Mouse (Mus musculus): ENCODE data around the gene Amhr2. TPM values are rescaled to one million over a fixed set of nuclear protein-coding genes. Genes with fewer than 3 reads are reported as not detected.

The Amhr2 gene
- 1.9 and 4.0 TPM in 2 replicates for polyA plus RNA-seq (2012; ENCODE audit: insufficient read depth, insufficient read length, missing spikeins)

DNA sequence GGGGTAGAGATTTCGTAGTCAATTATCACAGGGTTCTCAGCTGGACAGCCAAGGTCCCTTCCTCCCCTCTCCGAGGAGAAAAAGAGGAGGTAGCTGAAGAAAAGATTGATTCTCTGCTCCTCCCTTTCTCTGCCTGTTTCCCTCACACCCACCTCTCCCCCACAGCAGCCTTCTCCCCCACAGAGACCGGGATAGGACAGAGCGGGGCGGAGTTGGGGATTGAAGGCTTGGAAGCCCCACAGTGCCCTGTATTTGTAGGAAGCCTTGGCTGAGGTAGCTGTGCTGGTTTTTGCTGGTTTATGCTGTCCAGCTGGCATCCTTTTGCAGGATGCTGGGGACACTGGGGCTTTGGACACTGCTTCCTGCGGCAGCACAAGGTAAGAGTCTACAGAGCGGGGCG lies at the start of gene Amhr2:
Gene Amhr2 (plus strand): TSS at position 222 of the 400 bp plus-strand sequence.
- Histone ChIP-seq H3K27ac (replicated peaks; ENCODE audit: low read depth, low read length) (no peak within 1 kb of the TSS), H3K4me3 (ENCODE audit: insufficient read depth, low read depth, low read length) (no peak within 1 kb of the TSS), H3K4me1 (ENCODE audit: control insufficient read depth, insufficient read depth, insufficient read length, low read length) (no peaks in the 10 kb centered on the region)

GRCm38 (mm10) chr15:102398629-102399028 lies 46.5 kb upstream of the Amhr2 start:
- Histone ChIP-seq H3K27ac (replicated peaks; ENCODE audit: low read depth, low read length) (peak overlapping the region; percentile 96), H3K4me1 (ENCODE audit: control insufficient read depth, insufficient read depth, insufficient read length, low read length) (peaks cover 19% of the 10 kb centered on the region), H3K4me3 (ENCODE audit: insufficient read depth, low read depth, low read length) (peak overlapping the region; percentile 63)

DNA sequence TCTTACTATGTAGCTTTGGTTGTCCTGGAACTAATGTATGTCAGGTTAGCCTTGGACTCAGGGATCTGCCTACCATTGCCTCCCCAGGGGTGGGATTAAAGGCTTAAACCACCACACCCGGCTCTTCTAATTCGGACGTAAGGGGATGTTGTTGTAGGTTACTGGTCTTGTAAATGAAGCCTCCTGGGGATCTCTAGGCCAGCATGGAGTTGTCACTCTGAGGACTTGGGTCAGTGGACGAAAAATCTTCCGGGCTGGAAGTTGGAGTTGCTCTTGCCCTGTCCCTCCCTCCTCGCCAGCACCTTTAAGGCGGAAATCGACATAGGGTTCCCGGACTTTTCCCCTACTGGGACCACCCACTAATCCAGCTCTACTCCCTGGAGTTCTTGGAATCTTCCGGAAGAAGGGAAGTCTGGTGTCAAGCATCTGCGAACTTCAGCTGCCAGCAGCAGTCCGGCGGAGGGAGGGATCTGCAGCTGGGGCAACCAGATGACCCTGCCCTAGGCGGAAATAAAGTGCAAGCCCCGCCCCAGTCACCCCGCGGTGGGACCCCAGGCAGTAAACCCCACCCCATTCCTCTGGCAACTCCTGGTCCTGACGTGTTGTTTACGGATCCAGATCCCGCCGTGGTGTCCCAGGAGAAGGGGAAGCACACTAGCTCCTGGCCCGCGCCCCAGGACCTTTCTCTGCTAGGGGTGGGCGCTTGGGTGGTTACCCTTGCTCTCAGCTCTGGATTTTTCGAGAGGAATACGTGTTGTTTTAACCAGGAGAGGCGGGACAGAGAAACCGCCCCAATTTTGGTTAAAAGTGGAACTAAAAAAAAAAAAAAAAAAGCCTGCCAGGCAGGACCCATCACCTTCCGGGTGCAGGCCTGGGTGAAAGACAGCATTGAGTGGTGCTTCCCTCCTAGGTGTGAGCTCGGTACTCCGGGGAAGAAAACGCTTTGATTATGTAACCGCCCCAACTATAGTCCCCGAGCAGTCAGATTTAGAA lies 45.6 kb upstream of the Amhr2 start:
- Histone ChIP-seq H3K4me1 (ENCODE audit: control insufficient read depth, insufficient read depth, insufficient read length, low read length) (peaks cover 20% of the 10 kb centered on the region), H3K27ac (replicated peaks; ENCODE audit: low read depth, low read length) (peak overlapping the region; percentile 96), H3K4me3 (ENCODE audit: insufficient read depth, low read depth, low read length) (peak overlapping the region; percentile 63)

- peak overlapping the region; percentile 63; the same call in 1 of the 2 replicates for H3K4me3 ChIP-seq (ENCODE audit: insufficient read depth, low read depth, low read length)
- peaks cover 17% of the 10 kb centered on the region; the same call in 1 of the 2 replicates for H3K4me1 ChIP-seq (ENCODE audit: control insufficient read depth, insufficient read depth, insufficient read length, low read length)
- peak overlapping the region; percentile 96 for H3K27ac ChIP-seq (replicated peaks; ENCODE audit: low read depth, low read length)
Observed at GRCm38 (mm10) chr15:102400476-102401045, 44.6 kb upstream of the Amhr2 start.

DNA sequence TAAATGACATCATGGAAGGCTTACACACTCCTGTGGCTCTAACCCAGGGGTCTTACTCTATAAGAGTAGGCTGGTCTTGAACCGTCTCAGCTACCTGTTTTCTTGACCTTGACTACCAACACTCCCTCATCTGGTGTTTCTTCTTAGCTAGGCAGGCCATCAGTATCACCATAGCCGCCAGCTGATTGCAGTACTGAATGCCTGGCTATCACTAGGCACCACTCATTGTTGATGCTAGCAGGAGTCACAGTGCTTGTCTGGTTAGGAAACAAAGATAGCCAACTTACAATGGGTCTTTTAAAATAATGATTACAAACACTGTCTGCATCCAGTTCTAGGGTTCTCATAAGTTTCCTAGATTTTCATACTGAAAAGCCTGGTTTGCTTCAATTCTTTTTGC lies 43.9 kb upstream of the Amhr2 start:
- Histone ChIP-seq H3K27ac (replicated peaks; ENCODE audit: low read depth, low read length) (0 out of 2 replicates have a peak overlapping the region, but pooled peaks have one; percentile 35), H3K4me1 (ENCODE audit: control insufficient read depth, insufficient read depth, insufficient read length, low read length) (peaks cover 13% of the 10 kb centered on the region; the same call in 1 of the 2 replicates), H3K4me3 (ENCODE audit: insufficient read depth, low read depth, low read length) (no peak overlapping the region)

GRCm38 (mm10) chr15:102402210-102402609 lies 43.0 kb upstream of the Amhr2 start:
- H3K27ac ChIP-seq (replicated peaks; ENCODE audit: low read depth, low read length), result no peak overlapping the region; the same call in 1 of the 2 replicates
- peaks cover 13% of the 10 kb centered on the region; the same call in 1 of the 2 replicates for H3K4me1 ChIP-seq (ENCODE audit: control insufficient read depth, insufficient read depth, insufficient read length, low read length)
- H3K4me3 ChIP-seq (ENCODE audit: insufficient read depth, low read depth, low read length), result no peak overlapping the region

- H3K4me1 ChIP-seq (ENCODE audit: control insufficient read depth, insufficient read depth, insufficient read length, low read length), result peaks cover 16% of the 10 kb centered on the region
- peak overlapping the region; percentile 99 for H3K27ac ChIP-seq (replicated peaks; ENCODE audit: low read depth, low read length)
- peak overlapping the region; percentile 70 for H3K4me3 ChIP-seq (ENCODE audit: insufficient read depth, low read depth, low read length)
Observed at GRCm38 (mm10) chr15:102404608-102405488, 40.3 kb upstream of the Amhr2 start.

GRCm38 (mm10) chr15:102405489-102406195 lies 39.5 kb upstream of the Amhr2 start, which contains the start of gene Sp1:
Gene Sp1, plus strand, starts transcription at chr15:102406143.
- peaks cover 12% of the 10 kb centered on the region for H3K4me1 ChIP-seq (ENCODE audit: control insufficient read depth, insufficient read depth, insufficient read length, low read length)
- H3K27ac ChIP-seq (replicated peaks; ENCODE audit: low read depth, low read length), result peak within 1 kb of the TSS; percentile 99
- H3K4me3 ChIP-seq (ENCODE audit: insufficient read depth, low read depth, low read length), result peak within 1 kb of the TSS; percentile 70

GRCm38 (mm10) chr15:102406196-102406911 lies 38.8 kb upstream of the Amhr2 start:
- Histone ChIP-seq H3K4me1 (ENCODE audit: control insufficient read depth, insufficient read depth, insufficient read length, low read length) (peaks cover 12% of the 10 kb centered on the region), H3K27ac (replicated peaks; ENCODE audit: low read depth, low read length) (peak overlapping the region; percentile 56; the same call in 1 of the 2 replicates), H3K4me3 (ENCODE audit: insufficient read depth, low read depth, low read length) (peak overlapping the region; percentile 53)

DNA sequence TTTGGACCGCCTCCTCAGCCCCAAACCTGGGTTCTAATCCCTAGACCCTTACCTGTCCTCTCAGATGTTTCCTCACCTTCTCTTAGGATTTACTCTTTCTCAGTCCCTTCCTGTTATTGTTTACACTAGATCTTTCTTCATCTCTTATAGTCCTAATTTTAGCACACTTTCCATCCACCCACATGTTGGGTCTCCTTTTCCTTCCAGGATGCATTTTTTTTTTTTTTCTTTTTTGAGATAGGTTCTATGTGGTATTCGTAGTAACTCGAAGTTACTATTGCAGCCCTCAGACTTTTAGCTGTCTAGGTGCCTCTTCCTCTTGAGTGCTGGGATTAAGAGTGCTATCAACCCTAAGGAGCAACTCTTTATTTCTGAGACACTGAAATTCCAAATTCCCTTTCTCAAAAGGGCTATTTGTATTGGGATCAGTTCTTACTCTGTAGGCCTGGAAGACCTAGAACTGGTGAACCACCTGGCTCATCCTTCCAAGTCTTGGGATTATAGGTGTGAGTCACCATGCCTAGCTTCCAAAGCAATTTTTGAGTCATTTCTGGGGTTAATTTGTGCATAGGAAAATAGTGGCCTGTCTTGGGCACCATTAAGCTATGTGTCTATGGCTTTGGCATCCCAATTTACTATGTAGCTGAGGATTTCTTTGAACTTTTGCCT lies 38.1 kb upstream of the Amhr2 start:
- Histone ChIP-seq H3K4me3 (ENCODE audit: insufficient read depth, low read depth, low read length) (peak overlapping the region; percentile 53), H3K27ac (replicated peaks; ENCODE audit: low read depth, low read length) (peak overlapping the region; percentile 56; the same call in 1 of the 2 replicates), H3K4me1 (ENCODE audit: control insufficient read depth, insufficient read depth, insufficient read length, low read length) (peaks cover 14% of the 10 kb centered on the region)

DNA sequence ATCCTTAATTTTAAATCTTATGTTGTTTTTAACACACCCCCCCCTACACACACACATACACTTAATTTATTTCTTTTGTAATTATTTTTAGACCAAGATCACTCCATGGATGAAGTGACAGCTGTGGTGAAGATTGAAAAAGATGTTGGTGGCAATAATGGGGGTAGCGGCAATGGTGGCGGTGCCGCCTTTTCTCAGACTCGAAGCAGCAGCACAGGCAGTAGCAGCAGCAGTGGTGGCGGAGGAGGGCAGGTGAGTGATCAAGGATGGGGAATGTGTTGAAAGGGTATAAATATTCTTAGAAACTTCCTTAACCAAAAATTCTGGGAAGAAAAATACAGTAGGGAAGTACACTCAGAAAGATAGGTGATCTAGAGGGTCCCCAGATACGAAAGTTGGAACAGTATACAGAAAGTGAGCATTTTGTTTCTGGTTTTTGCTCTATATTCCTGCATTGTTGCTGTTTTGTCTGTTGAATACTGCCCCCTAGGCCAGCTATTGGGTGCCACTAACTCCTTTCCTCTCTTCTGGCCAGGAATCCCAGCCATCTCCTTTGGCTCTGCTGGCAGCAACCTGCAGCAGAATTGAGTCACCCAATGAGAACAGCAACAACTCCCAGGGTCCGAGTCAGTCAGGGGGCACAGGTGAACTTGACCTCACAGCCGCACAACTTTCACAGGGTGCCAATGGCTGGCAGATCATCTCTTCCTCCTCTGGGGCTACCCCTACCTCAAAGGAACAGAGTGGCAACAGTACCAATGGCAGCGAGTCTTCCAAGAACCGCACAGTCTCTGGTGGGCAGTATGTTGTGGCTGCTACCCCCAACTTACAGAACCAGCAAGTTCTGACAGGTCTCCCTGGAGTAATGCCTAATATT lies 37.2 kb upstream of the Amhr2 start:
- Histone ChIP-seq H3K4me3 (ENCODE audit: insufficient read depth, low read depth, low read length) (no peak overlapping the region), H3K27ac (replicated peaks; ENCODE audit: low read depth, low read length) (no peak overlapping the region)

GRCm38 (mm10) chr15:102408558-102409130 lies 36.5 kb upstream of the Amhr2 start:
- Histone ChIP-seq H3K4me3 (ENCODE audit: insufficient read depth, low read depth, low read length) (no peak overlapping the region), H3K27ac (replicated peaks; ENCODE audit: low read depth, low read length) (0 out of 2 replicates have a peak overlapping the region, but pooled peaks have one; percentile 1), H3K4me1 (ENCODE audit: control insufficient read depth, insufficient read depth, insufficient read length, low read length) (peaks cover 14% of the 10 kb centered on the region)

More for the DNA sequence above, 37.2 kb upstream of the Amhr2 start:
- peaks cover 14% of the 10 kb centered on the region for H3K4me1 ChIP-seq (ENCODE audit: control insufficient read depth, insufficient read depth, insufficient read length, low read length)
